Mouse (Mus musculus): ENCODE results near the gene Olfr282.

GRCm38 (mm10) chr15:98408406-98409060 lies 22.5 kb upstream of the Olfr282 start:
- TF ChIP-seq POLR2A (IDR thresholded peaks at IDR 0.05; ENCODE audit: insufficient read length, low read depth), result no peak
- no peak for TF ChIP-seq REST (IDR thresholded peaks at IDR 0.05; ENCODE audit: insufficient read depth, insufficient read length)
- TF ChIP-seq MYOG (IDR thresholded peaks at IDR 0.05; ENCODE audit: control insufficient read depth in 1 of 3, insufficient read depth in 1 of 3, insufficient read length in 2 of 3, low read depth in 2 of 3), result no peak
- no peak for TF ChIP-seq SRF (IDR thresholded peaks at IDR 0.05; ENCODE audit: control insufficient read depth, insufficient read length, low read depth)
